Mouse (Mus musculus): ENCODE measurements at regions not wholly inside any gene's neighbourhood (a gene's known extent, or its start where the extent isn't known, plus 50 kb on each side); places are given as distances from the start of the nearest gene placed in this dataset.

- Histone ChIP-seq H3K27ac (replicated peaks; ENCODE audit: low read depth, low read length) (no peak overlapping the region), H3K4me3 (ENCODE audit: insufficient read depth, low read depth, low read length) (no peak overlapping the region), H3K4me1 (ENCODE audit: control insufficient read depth, insufficient read depth, insufficient read length, low read length) (no peaks in the 10 kb centered on the region)
Measured at GRCm38 (mm10) chr14:102676582-102676981, 305.9 kb downstream of the Kctd12 start.

GRCm38 (mm10) chr14:102674635-102675034 is 307.8 kb downstream of the Kctd12 start:
- no peak overlapping the region for H3K4me3 ChIP-seq (ENCODE audit: insufficient read depth, low read depth, low read length)
- H3K4me1 ChIP-seq (ENCODE audit: control insufficient read depth, insufficient read depth, insufficient read length, low read length): no peaks in the 10 kb centered on the region
- H3K27ac ChIP-seq (replicated peaks; ENCODE audit: low read depth, low read length): no peak overlapping the region

GRCm38 (mm10) chr14:102673724-102674123 is 308.7 kb downstream of the Kctd12 start:
- H3K4me3 ChIP-seq (ENCODE audit: insufficient read depth, low read depth, low read length): no peak overlapping the region
- no peaks in the 10 kb centered on the region for H3K4me1 ChIP-seq (ENCODE audit: control insufficient read depth, insufficient read depth, insufficient read length, low read length)
- no peak overlapping the region for H3K27ac ChIP-seq (replicated peaks; ENCODE audit: low read depth, low read length)

GRCm38 (mm10) chr14:102663240-102663639 is 319.2 kb downstream of the Kctd12 start:
- Histone ChIP-seq H3K4me1 (ENCODE audit: control insufficient read depth, insufficient read depth, insufficient read length, low read length) (no peaks in the 10 kb centered on the region), H3K4me3 (ENCODE audit: insufficient read depth, low read depth, low read length) (no peak overlapping the region)

GRCm38 (mm10) chr14:102660351-102660750 is 322.1 kb downstream of the Kctd12 start:
- no peaks in the 10 kb centered on the region for H3K4me1 ChIP-seq (ENCODE audit: control insufficient read depth, insufficient read depth, insufficient read length, low read length)
- H3K27ac ChIP-seq (replicated peaks; ENCODE audit: low read depth, low read length): no peak overlapping the region
- no peak overlapping the region for H3K4me3 ChIP-seq (ENCODE audit: insufficient read depth, low read depth, low read length)

More at GRCm38 (mm10) chr14:102663240-102663639, 319.2 kb downstream of the Kctd12 start:
- no peak overlapping the region for H3K27ac ChIP-seq (replicated peaks; ENCODE audit: low read depth, low read length)

- no peaks in the 10 kb centered on the region for H3K4me1 ChIP-seq (ENCODE audit: control insufficient read depth, insufficient read depth, insufficient read length, low read length)
- H3K27ac ChIP-seq (replicated peaks; ENCODE audit: low read depth, low read length): no peak overlapping the region
- H3K4me3 ChIP-seq (ENCODE audit: insufficient read depth, low read depth, low read length): no peak overlapping the region
Measured at GRCm38 (mm10) chr14:102656235-102656634, 326.2 kb downstream of the Kctd12 start.

- Histone ChIP-seq H3K4me1 (ENCODE audit: control insufficient read depth, insufficient read depth, insufficient read length, low read length) (no peaks in the 10 kb centered on the region), H3K27ac (replicated peaks; ENCODE audit: low read depth, low read length) (no peak overlapping the region), H3K4me3 (ENCODE audit: insufficient read depth, low read depth, low read length) (no peak overlapping the region)
Measured at GRCm38 (mm10) chr14:102629601-102630000, 352.8 kb downstream of the Kctd12 start.

GRCm38 (mm10) chr14:102621546-102621945 is 360.9 kb downstream of the Kctd12 start:
- no peaks in the 10 kb centered on the region for H3K4me1 ChIP-seq (ENCODE audit: control insufficient read depth, insufficient read depth, insufficient read length, low read length)

GRCm38 (mm10) chr14:102619056-102619455 is 363.4 kb downstream of the Kctd12 start:
- H3K4me3 ChIP-seq (ENCODE audit: insufficient read depth, low read depth, low read length): no peak overlapping the region
- no peak overlapping the region for H3K27ac ChIP-seq (replicated peaks; ENCODE audit: low read depth, low read length)
- no peaks in the 10 kb centered on the region for H3K4me1 ChIP-seq (ENCODE audit: control insufficient read depth, insufficient read depth, insufficient read length, low read length)

More at GRCm38 (mm10) chr14:102621546-102621945, 360.9 kb downstream of the Kctd12 start:
- H3K27ac ChIP-seq (replicated peaks; ENCODE audit: low read depth, low read length): no peak overlapping the region
- no peak overlapping the region for H3K4me3 ChIP-seq (ENCODE audit: insufficient read depth, low read depth, low read length)

GRCm38 (mm10) chr14:102615588-102616309 is 366.7 kb downstream of the Kctd12 start:
- Histone ChIP-seq H3K4me3 (ENCODE audit: insufficient read depth, low read depth, low read length) (no peak overlapping the region), H3K4me1 (ENCODE audit: control insufficient read depth, insufficient read depth, insufficient read length, low read length) (no peaks in the 10 kb centered on the region), H3K27ac (replicated peaks; ENCODE audit: low read depth, low read length) (no peak overlapping the region)

GRCm38 (mm10) chr14:102606055-102606454 is 376.4 kb downstream of the Kctd12 start:
- H3K4me3 ChIP-seq (ENCODE audit: insufficient read depth, low read depth, low read length): no peak overlapping the region
- H3K4me1 ChIP-seq (ENCODE audit: control insufficient read depth, insufficient read depth, insufficient read length, low read length): no peaks in the 10 kb centered on the region
- H3K27ac ChIP-seq (replicated peaks; ENCODE audit: low read depth, low read length): no peak overlapping the region

- Histone ChIP-seq H3K4me3 (ENCODE audit: insufficient read depth, low read depth, low read length) (no peak overlapping the region), H3K4me1 (ENCODE audit: control insufficient read depth, insufficient read depth, insufficient read length, low read length) (no peaks in the 10 kb centered on the region), H3K27ac (replicated peaks; ENCODE audit: low read depth, low read length) (no peak overlapping the region)
Measured at GRCm38 (mm10) chr14:102594850-102595249, 387.6 kb downstream of the Kctd12 start.

- Histone ChIP-seq H3K4me3 (ENCODE audit: insufficient read depth, low read depth, low read length) (no peak overlapping the region), H3K4me1 (ENCODE audit: control insufficient read depth, insufficient read depth, insufficient read length, low read length) (no peaks in the 10 kb centered on the region), H3K27ac (replicated peaks; ENCODE audit: low read depth, low read length) (no peak overlapping the region)
Measured at GRCm38 (mm10) chr14:102553781-102554180, 428.7 kb downstream of the Kctd12 start.

- Histone ChIP-seq H3K4me3 (ENCODE audit: insufficient read depth, low read depth, low read length) (no peak overlapping the region), H3K4me1 (ENCODE audit: control insufficient read depth, insufficient read depth, insufficient read length, low read length) (no peaks in the 10 kb centered on the region), H3K27ac (replicated peaks; ENCODE audit: low read depth, low read length) (no peak overlapping the region)
Measured at GRCm38 (mm10) chr14:102552598-102552997, 429.8 kb downstream of the Kctd12 start.

- Histone ChIP-seq H3K27ac (replicated peaks; ENCODE audit: low read depth, low read length) (no peak overlapping the region), H3K4me1 (ENCODE audit: control insufficient read depth, insufficient read depth, insufficient read length, low read length) (no peaks in the 10 kb centered on the region), H3K4me3 (ENCODE audit: insufficient read depth, low read depth, low read length) (no peak overlapping the region)
Measured at GRCm38 (mm10) chr14:102524894-102525577, 457.4 kb downstream of the Kctd12 start.

- Histone ChIP-seq H3K4me3 (ENCODE audit: insufficient read depth, low read depth, low read length) (no peak overlapping the region), H3K4me1 (ENCODE audit: control insufficient read depth, insufficient read depth, insufficient read length, low read length) (no peaks in the 10 kb centered on the region), H3K27ac (replicated peaks; ENCODE audit: low read depth, low read length) (no peak overlapping the region)
Measured at GRCm38 (mm10) chr14:102516765-102517164, 465.7 kb downstream of the Kctd12 start.

Measured in brown adipose tissue, adult 24 weeks (tissue).